Mouse (Mus musculus) heart, embryonic 12.5 days (tissue): ENCODE measurements around the gene Hjurp. TPM values are rescaled to one million over a fixed set of nuclear protein-coding genes. Genes with fewer than 3 reads are reported as not detected.

Source experiments
- ATAC-seq: fragments of 200-750 bp; cut with Nextera tagmentation; 2 replicates; pipeline ENCODE4 v1.8.0; 2017; ENCODE audit warnings: moderate TSS enrichment, moderate library complexity; ENCODE audit not compliant: insufficient number of reproducible peaks, low FRiP score
- H3K27ac ChIP-seq: fragments of 300-500 bp; sonication (generic); 2 replicates; pipeline ENCODE4 v1.5.1; 2016; ENCODE audit warnings: mild to moderate bottlenecking, moderate library complexity; ENCODE audit not compliant: poor library complexity, severe bottlenecking
- H3K27me3 ChIP-seq: fragments of 300-500 bp; sonication (generic); replicated peaks from 2 replicates; pipeline ENCODE4 v1.6.1; 2016; ENCODE audit warnings: mild to moderate bottlenecking, moderate library complexity
- H3K36me3 ChIP-seq: fragments of 300-500 bp; sonication (generic); 2 replicates; pipeline ENCODE4 v1.6.1; 2016; ENCODE audit warnings: mild to moderate bottlenecking, moderate library complexity
- H3K4me1 ChIP-seq: fragments of 300-500 bp; sonication (generic); replicated peaks from 2 replicates; pipeline ENCODE4 v1.6.1; 2016; ENCODE audit warnings: mild to moderate bottlenecking
- H3K4me2 ChIP-seq: fragments of 300-500 bp; sonication (generic); 2 replicates; pipeline ENCODE4 v1.6.1; 2016; ENCODE audit warnings: mild to moderate bottlenecking, moderate library complexity
- H3K4me3 ChIP-seq: fragments of 300-500 bp; sonication (generic); 2 replicates; pipeline ENCODE4 v1.5.1; 2016; ENCODE audit warnings: mild to moderate bottlenecking
- H3K9ac ChIP-seq: fragments of 300-500 bp; sonication (generic); 2 replicates; pipeline ENCODE4 v1.6.1; 2016; ENCODE audit warnings: mild to moderate bottlenecking, moderate library complexity
- H3K9me3 ChIP-seq: fragments of 300-500 bp; sonication (generic); replicated peaks from 2 replicates; pipeline ENCODE4 v1.6.1; 2016; ENCODE audit warnings: mild to moderate bottlenecking, moderate library complexity
- WGBS: fragments of 180-500 bp; shearing (Covaris S2); methylation state at CpG from one replicate; pipeline ENCODE4 v1.1.7; 2016; 5-methylcytosine and 5-hydroxymethylcytosine counted together
- polyA plus RNA-seq: library from polyadenylated mRNA; unstranded; fragments of >200 nt; fragmentation: Nextera tagmentation; extraction: Ambion mirVana; gene quantifications from 2 replicates; pipeline ENCODE4 v1.2.1, GENCODE M21; 2016

The Hjurp gene
- polyA plus RNA-seq, 1 experiment from 2014 or later: 141 TPM

DNA sequence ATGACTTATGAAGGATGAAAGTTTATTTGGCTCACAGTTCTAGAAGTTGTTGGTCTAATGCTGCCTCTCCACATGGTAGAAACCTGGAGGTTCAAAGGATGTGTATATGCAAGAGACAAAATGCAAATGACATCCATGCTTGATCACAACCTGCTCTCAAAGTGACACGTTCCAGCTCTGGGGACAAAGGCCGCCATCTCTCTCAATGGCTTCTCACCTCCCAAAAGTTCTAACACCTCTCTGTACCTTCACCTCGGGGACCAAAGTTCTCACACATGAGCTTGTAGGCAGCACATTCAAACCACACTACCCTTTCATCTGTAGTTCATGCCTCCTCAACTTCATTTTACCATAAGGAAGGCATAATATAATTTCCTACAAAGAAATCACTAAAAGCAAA, 59.9 kb downstream of the Hjurp start:
- no peak for ATAC-seq
- Histone ChIP-seq H3K4me2 (no peak overlapping the region), H3K4me3 (no peak overlapping the region), H3K4me1 (no peaks in the 10 kb centered on the region), H3K27me3 (no peaks in the 10 kb centered on the region), H3K9ac (no peak overlapping the region), H3K27ac (no peak overlapping the region), H3K9me3 (peaks cover 43% of the 10 kb centered on the region), H3K36me3 (no peaks in the 10 kb centered on the region)
- WGBS: 34% methylated on average over 3 of the region's 3 CpGs

GRCm38 (mm10) chr1:88217144-88217543, 60.3 kb downstream of the Hjurp start:
- no peaks in the 10 kb centered on the region for H3K4me1 ChIP-seq

DNA sequence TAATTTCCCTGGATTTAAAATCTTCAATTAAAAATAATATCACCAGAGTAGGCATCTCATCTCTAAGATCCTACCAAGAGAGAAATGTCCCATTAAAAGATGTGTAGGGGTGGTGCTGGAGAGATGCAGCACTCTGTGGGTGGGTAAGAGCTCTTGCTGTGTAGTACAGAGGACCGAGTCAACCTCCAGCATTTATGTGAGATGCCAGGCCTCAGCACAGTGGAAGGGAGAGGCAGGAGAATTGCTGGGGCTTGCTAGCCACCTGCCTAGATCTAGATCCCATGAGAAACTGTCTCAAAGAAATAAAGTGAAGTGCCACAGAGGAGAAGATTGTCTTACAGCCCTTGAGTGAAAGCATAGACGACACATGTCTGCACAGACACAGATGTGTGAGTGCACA, 60.9 kb downstream of the Hjurp start:
- Histone ChIP-seq H3K36me3 (no peaks in the 10 kb centered on the region), H3K4me1 (no peaks in the 10 kb centered on the region), H3K27ac (no peak overlapping the region), H3K4me3 (no peak overlapping the region), H3K4me2 (no peak overlapping the region), H3K9me3 (peaks cover 53% of the 10 kb centered on the region), H3K27me3 (no peaks in the 10 kb centered on the region), H3K9ac (no peak overlapping the region)
- WGBS: 47% methylated on average over 2 of the region's 2 CpGs
- ATAC-seq: no peak

More at GRCm38 (mm10) chr1:88217144-88217543, 60.3 kb downstream of the Hjurp start:
- Histone ChIP-seq H3K9ac (no peak overlapping the region), H3K27me3 (no peaks in the 10 kb centered on the region), H3K27ac (no peak overlapping the region), H3K9me3 (peaks cover 47% of the 10 kb centered on the region), H3K4me2 (no peak overlapping the region), H3K36me3 (no peaks in the 10 kb centered on the region), H3K4me3 (no peak overlapping the region)
- 49% methylated on average over 2 of the region's 2 CpGs for WGBS
- ATAC-seq: no peak

DNA sequence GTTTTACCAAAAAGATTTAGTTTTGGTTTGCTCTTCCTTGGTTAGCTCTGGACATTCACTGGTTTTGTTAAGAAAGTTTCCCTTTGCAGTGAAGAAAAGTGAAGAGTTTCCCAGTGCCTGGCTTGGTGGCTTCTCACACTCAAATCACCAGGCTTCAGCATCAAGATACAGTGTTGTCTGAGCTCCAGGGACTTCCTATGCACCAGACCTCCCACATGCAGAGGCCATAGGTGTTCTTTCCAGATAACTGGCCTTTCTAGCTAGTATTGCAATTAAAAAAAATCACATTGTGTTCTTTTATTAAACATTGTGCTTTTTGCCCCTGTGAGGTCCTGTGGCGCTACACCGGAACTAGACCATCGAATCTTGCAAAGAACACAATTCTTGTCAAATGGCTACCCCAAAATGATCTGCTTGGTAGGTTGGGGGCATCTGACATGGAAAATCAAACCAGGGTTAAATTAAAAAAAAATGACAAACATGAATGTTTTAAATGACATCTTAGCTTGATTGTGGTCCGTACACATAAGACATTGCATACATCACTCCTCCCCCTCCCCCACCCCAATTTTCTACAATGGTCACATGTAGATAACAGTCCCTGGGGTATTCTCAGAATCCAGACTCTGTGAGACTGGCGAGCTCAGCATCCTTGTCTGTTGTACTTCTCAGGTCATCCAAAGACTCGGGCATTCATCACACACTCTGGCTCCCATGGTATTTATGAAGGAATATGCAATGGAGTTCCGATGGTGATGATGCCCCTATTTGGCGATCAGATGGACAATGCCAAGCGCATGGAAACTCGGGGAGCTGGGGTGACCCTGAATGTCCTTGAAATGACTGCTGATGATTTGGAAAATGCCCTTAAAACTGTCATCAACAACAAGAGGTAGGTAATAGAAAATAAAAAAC, 61.7 kb downstream of the Hjurp start:
- 63% methylated on average over 10 of the region's 10 CpGs for WGBS
- no peak for ATAC-seq
- Histone ChIP-seq H3K36me3 (no peaks in the 10 kb centered on the region), H3K4me3 (no peak overlapping the region), H3K27me3 (no peaks in the 10 kb centered on the region), H3K9me3 (peaks cover 54% of the 10 kb centered on the region), H3K9ac (no peak overlapping the region), H3K4me1 (no peaks in the 10 kb centered on the region), H3K4me2 (no peak overlapping the region), H3K27ac (no peak overlapping the region)

DNA sequence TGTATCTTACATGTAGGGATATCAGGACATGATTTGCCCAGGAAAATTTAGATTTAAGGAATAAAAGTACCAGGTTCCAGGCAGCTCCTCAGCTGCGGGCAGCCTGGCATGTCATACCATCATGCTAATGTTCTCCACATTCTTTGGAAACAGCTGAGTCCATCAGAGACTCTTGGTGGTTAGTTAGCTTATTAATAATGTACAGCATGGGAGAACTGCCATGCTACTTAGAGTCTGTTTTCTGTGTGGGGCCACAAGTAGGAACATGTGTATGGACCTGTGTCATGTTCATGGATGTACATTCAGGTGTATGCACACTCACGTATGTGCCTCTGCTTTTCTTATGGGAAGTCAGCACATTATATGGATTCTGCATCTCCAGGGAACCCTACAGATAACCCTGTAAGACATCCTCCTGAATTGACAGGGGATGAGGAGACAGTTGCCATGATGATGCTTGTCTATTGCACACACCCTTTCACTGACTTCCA, 62.9 kb downstream of the Hjurp start:
- Histone ChIP-seq H3K36me3 (no peaks in the 10 kb centered on the region), H3K9me3 (peaks cover 57% of the 10 kb centered on the region), H3K4me2 (no peak overlapping the region), H3K27me3 (no peaks in the 10 kb centered on the region), H3K4me3 (no peak overlapping the region), H3K27ac (no peak overlapping the region), H3K4me1 (no peaks in the 10 kb centered on the region), H3K9ac (no peak overlapping the region)
- ATAC-seq: no peak
- 70% methylated on average over 2 of the region's 2 CpGs for WGBS

DNA sequence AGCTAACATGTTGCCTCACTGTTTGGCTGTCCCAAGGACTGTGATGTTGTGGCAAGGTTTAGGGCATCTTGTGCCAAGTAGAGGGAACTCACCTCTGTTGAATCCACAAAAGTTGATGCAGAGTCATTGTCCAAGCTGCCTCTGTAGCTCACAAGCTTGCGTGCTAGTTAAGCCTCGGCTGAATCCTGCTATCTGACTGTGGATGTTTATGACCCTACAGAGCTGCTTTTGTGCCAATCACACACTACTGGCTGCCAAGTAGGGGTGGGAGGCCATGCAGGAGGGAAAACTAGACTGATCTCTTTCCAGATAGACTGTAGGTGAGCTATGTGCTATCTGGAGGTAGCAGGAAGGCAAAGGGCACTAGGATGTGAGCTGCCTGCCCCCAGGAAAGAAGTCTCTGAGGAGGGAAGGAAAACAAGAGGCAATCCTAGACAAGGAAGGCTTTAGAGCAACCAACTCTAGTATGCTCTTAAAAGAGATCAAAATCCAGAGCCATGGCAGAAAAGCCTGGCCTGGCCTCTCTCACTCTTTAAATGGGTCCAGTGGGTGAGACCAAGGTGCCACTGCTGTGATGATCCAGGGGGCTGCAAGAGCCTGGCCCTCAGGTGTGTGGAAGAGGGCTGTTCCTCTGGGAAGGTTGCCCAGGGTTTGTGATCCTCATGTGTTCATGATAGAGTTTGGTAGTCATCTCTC, 63.5 kb downstream of the Hjurp start:
- no peak overlapping the region for H3K27ac ChIP-seq
- H3K9ac ChIP-seq: no peak overlapping the region
- no peaks in the 10 kb centered on the region for H3K36me3 ChIP-seq
- 66% methylated on average over 2 of the region's 2 CpGs for WGBS
- H3K27me3 ChIP-seq: no peaks in the 10 kb centered on the region
- H3K4me2 ChIP-seq: no peak overlapping the region
- peaks cover 57% of the 10 kb centered on the region for H3K9me3 ChIP-seq
- H3K4me3 ChIP-seq: no peak overlapping the region
- H3K4me1 ChIP-seq: no peaks in the 10 kb centered on the region
- ATAC-seq: 0 out of 2 replicates have a peak, but pooled peaks have one; percentile 5

DNA sequence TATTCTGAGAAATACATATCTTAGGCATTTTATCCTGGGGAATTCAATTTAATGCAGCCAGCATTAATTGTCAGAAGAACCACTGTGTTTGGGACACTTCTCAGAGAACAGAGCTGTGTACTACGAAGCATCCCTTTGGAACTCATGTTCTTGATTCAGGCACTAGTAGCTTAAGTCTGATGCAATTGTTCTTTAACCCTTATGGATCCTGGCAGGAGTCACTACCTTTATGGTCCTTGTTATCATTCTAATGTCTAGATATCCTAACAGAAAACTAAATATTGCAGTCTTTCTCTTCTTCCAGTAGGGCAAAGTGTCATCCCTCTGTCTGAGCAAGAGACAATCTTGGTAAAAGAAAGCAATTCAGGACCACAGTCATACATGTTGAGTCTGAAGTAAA, 64.4 kb downstream of the Hjurp start:
- no peak overlapping the region for H3K4me2 ChIP-seq
- no peaks in the 10 kb centered on the region for H3K27me3 ChIP-seq
- 67% methylated on average over 1 of the region's 1 CpGs for WGBS
- H3K36me3 ChIP-seq: no peaks in the 10 kb centered on the region
- no peak for ATAC-seq
- no peak overlapping the region for H3K27ac ChIP-seq
- H3K9ac ChIP-seq: no peak overlapping the region
- H3K4me1 ChIP-seq: no peaks in the 10 kb centered on the region
- H3K9me3 ChIP-seq: peaks cover 57% of the 10 kb centered on the region
- H3K4me3 ChIP-seq: no peak overlapping the region

Other genes with a start within 250 kb of the Hjurp start
- not detected in 2 replicates for gene Ugt1a10, start 222.2 kb downstream of the Hjurp start, polyA plus RNA-seq
- not detected in 2 replicates for gene Ugt1a9, start 206.8 kb downstream of the Hjurp start, polyA plus RNA-seq
- not detected in 2 replicates for gene Ugt1a8, start 189.8 kb downstream of the Hjurp start, polyA plus RNA-seq
- 0.58 and 0.78 TPM in 2 replicates for gene Ugt1a7c, start 182.6 kb downstream of the Hjurp start, polyA plus RNA-seq
- not detected in 2 replicates for gene Ugt1a6b, start 174.4 kb downstream of the Hjurp start, polyA plus RNA-seq
- gene Ugt1a6a, start 142.8 kb downstream of the Hjurp start, polyA plus RNA-seq: not detected in 2 replicates
- not detected in 2 replicates for gene Ugt1a5, start 111.6 kb downstream of the Hjurp start, polyA plus RNA-seq
- not detected in 2 replicates for gene Ugt1a2, start 77.0 kb downstream of the Hjurp start, polyA plus RNA-seq
- gene Dnajb3, start 71.9 kb downstream of the Hjurp start, polyA plus RNA-seq: 7.6 and 8.4 TPM in 2 replicates
- 0.22 TPM in 1 of 2 replicates, not detected in the other for gene Ugt1a1, start 65.7 kb downstream of the Hjurp start, polyA plus RNA-seq
- gene Mroh2a, start 50.6 kb downstream of the Hjurp start, polyA plus RNA-seq: 0.56 and 0.83 TPM in 2 replicates
- 0.05 TPM in 1 of 2 replicates, not detected in the other for gene Trpm8, start within 50 bp of the Hjurp start, polyA plus RNA-seq
- gene Spp2, start 129.3 kb upstream of the Hjurp start, polyA plus RNA-seq: 1.1 and 3.2 TPM in 2 replicates
- gene Glrp1, start 232.4 kb upstream of the Hjurp start, polyA plus RNA-seq: 0.09 and 0.11 TPM in 2 replicates